Mouse (Mus musculus) hindbrain, embryonic 16.5 days (tissue): Measurements from ENCODE around the gene Bahcc1. TPM values are rescaled to one million over a fixed set of nuclear protein-coding genes. Genes with fewer than 3 reads are reported as not detected.

ENCODE experiments used
- ATAC-seq: fragments of 200-750 bp; cut with Nextera tagmentation; 2 replicates; pipeline ENCODE4 v1.8.0; 2017; ENCODE audit warnings: moderate TSS enrichment, moderate library complexity
- H3K27ac ChIP-seq: fragments of 300-500 bp; sonication (generic); 2 replicates; pipeline ENCODE4 v1.5.1; 2014; ENCODE audit warnings: low read depth, mild to moderate bottlenecking, control low read depth, low read length, moderate library complexity
- H3K27me3 ChIP-seq: fragments of 300-500 bp; sonication (generic); replicated peaks from 2 replicates; pipeline ENCODE4 v1.6.1; 2014; ENCODE audit warnings: low read length; ENCODE audit not compliant: control insufficient read depth, insufficient read depth
- H3K36me3 ChIP-seq: fragments of 300-500 bp; sonication (generic); 2 replicates; pipeline ENCODE4 v1.6.1; 2014; ENCODE audit warnings: mild to moderate bottlenecking, low read length, moderate library complexity, mixed read lengths; ENCODE audit not compliant: control insufficient read depth, insufficient read depth
- H3K4me1 ChIP-seq: fragments of 300-500 bp; sonication (generic); 2 replicates; pipeline ENCODE4 v1.6.1; 2014; ENCODE audit warnings: low read depth, low read length; ENCODE audit not compliant: control insufficient read depth, insufficient read depth
- H3K4me2 ChIP-seq: fragments of 300-500 bp; sonication (generic); 2 replicates; pipeline ENCODE4 v1.6.1; 2014; ENCODE audit warnings: mild to moderate bottlenecking, low read length, control low read depth, moderate library complexity
- H3K4me3 ChIP-seq: fragments of 300-500 bp; sonication (generic); 2 replicates; pipeline ENCODE4 v1.5.1; 2014; ENCODE audit warnings: mild to moderate bottlenecking, low read length, control low read depth, moderate library complexity
- H3K9ac ChIP-seq: fragments of 300-500 bp; sonication (generic); 2 replicates; pipeline ENCODE4 v1.6.1; 2014; ENCODE audit warnings: low read depth, mild to moderate bottlenecking, control low read depth, low read length, moderate library complexity
- H3K9me3 ChIP-seq: fragments of 300-500 bp; sonication (generic); 2 replicates; pipeline ENCODE4 v1.6.1; 2014; ENCODE audit warnings: mild to moderate bottlenecking, low read length, moderate library complexity; ENCODE audit not compliant: control insufficient read depth
- WGBS: fragments of 180-500 bp; shearing (Covaris S2); extraction: QIAGEN DNeasy Blood & Tissue Kit; methylation state at CpG from one replicate; pipeline ENCODE4 v1.1.7; 2014; 5-methylcytosine and 5-hydroxymethylcytosine counted together
- polyA plus RNA-seq: library from polyadenylated mRNA; unstranded; fragments of >200 nt; fragmentation: Nextera tagmentation; extraction: Ambion mirVana; gene quantifications from 2 replicates; pipeline ENCODE4 v1.2.1, GENCODE M21; 2015

Bahcc1 gene
- polyA plus RNA-seq, 1 experiment from 2014 or later = 7.8 TPM

DNA sequence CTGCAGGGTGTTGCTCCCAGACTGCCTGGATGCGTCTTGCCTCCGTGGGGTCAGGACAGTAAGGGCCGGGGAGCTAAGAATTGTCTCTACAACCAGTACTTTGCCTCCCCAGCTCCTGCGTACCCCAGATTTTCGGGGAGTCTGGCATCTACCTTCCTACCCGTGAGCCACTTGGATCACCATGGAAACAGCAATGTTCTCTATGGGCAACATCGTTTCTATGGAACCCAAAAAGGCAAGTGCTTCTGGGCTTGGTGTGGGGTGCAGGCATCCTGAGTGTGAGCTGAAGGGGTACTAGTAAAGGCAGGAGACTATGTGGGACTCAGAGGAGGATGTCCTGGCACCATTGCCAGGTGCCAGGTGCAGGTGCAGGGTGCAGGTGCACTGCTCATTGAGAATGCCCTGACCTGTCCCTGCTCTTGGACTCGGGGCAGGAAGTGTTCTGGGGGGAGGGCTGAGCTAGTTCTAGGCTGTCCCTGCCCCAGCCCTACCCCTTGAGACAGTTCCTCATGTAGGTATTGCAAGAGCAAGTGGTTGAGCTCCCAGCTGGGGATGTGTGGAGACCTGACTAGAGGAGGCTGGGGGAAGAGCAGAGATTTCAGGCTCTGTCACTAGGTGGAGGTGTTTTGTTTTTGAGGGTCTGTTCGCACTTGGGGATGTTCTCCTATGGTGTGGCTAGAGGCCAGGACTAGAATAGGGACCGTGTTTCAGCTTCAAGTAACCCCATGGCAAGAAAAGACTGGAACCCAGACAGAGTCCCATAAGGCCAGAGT is 35.6 kb downstream of the Bahcc1 start:
- Histone ChIP-seq H3K4me1 (peaks cover 34% of the 10 kb centered on the region), H3K9ac (no peak overlapping the region), H3K36me3 (peaks cover 9% of the 10 kb centered on the region), H3K27me3 (peaks cover 2% of the 10 kb centered on the region; the same call in 1 of the 2 replicates), H3K4me2 (no peak overlapping the region), H3K9me3 (no peaks in the 10 kb centered on the region), H3K4me3 (no peak overlapping the region), H3K27ac (0 out of 2 replicates have a peak overlapping the region, but pooled peaks have one; percentile 18)
- no peak for ATAC-seq
- WGBS = 38% methylated on average over 10 of the region's 10 CpGs

- Histone ChIP-seq H3K27ac (no peak overlapping the region), H3K27me3 (peaks cover 2% of the 10 kb centered on the region; the same call in 1 of the 2 replicates), H3K9me3 (no peaks in the 10 kb centered on the region), H3K4me3 (no peak overlapping the region), H3K9ac (no peak overlapping the region), H3K4me1 (peaks cover 28% of the 10 kb centered on the region), H3K36me3 (peaks cover 14% of the 10 kb centered on the region), H3K4me2 (no peak overlapping the region)
- whole genome bisulfite sequencing = 90% methylated on average over 3 of the region's 3 CpGs
- no peak for ATAC-seq
These were observed 36.3 kb downstream of the Bahcc1 start for GRCm38 (mm10) chr11:120269007-120269406.

- ATAC-seq = peak; percentile 40; the same call in 1 of the 2 replicates
- Histone ChIP-seq H3K4me1 (peaks cover 22% of the 10 kb centered on the region), H3K9ac (no peak overlapping the region), H3K36me3 (peaks cover 20% of the 10 kb centered on the region), H3K9me3 (no peaks in the 10 kb centered on the region), H3K4me2 (no peak overlapping the region), H3K4me3 (no peak overlapping the region), H3K27me3 (peaks cover 2% of the 10 kb centered on the region; the same call in 1 of the 2 replicates), H3K27ac (no peak overlapping the region)
- 45% methylated on average over 8 of the region's 8 CpGs for WGBS
These were observed 36.9 kb downstream of the Bahcc1 start for GRCm38 (mm10) chr11:120269498-120270104.

DNA sequence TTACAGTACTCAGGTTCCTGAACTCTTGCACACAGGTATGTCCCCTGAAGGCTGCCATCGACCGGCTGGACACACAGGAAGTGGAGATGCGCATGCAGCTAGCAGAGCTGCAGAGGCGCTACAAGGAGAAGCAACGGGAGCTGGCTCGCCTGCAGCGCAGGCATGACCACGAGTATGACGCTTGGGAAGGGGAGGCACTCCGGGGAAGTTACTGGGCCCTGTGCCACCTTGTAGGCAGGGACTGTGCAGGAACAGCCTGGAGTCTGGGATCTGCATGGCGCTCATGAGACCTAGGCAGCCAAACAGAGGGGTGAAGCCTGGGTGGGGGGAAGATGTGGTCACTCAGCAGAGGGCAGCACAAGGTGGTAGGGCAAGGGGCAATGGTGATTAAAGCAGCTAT is 46.6 kb downstream of the Bahcc1 start:
- peaks cover 23% of the 10 kb centered on the region for H3K4me1 ChIP-seq
- H3K36me3 ChIP-seq = peaks cover 39% of the 10 kb centered on the region
- 71% methylated on average over 11 of the region's 11 CpGs for WGBS
- H3K4me3 ChIP-seq = no peak overlapping the region
- 0 out of 2 replicates have a peak, but pooled peaks have one; percentile 3 for ATAC-seq
- H3K9ac ChIP-seq = no peak overlapping the region
- no peaks in the 10 kb centered on the region; the same call in 1 of the 2 replicates for H3K27me3 ChIP-seq
- H3K27ac ChIP-seq = no peak overlapping the region
- H3K4me2 ChIP-seq = no peak overlapping the region
- no peaks in the 10 kb centered on the region for H3K9me3 ChIP-seq

DNA sequence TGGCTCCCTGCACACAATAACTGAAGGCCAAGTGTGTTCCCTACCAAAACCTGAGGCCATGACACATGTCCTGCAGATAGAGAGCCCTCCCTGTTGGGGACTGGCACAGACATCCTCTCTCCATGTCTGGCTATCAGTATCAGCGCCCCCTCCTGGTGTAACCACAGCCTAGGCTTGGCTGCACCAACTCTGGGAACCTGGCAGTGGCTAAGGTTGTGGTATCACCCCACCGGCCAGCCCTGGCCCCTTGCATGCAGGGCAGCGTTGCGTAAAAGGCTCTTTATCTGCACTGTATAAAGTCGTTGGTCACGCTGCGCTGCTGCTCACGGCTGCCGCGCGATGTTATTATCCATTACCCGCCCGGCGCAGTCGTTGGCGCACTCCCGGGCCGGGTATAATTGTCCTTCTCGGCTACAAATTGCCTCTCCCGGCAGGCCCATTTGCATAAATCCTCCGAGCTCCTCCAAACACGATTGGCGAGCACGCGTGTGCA is 47.6 kb downstream of the Bahcc1 start:
- Histone ChIP-seq H3K4me1 (peaks cover 23% of the 10 kb centered on the region), H3K4me2 (0 out of 2 replicates have a peak overlapping the region, but pooled peaks have one; percentile 11), H3K9ac (no peak overlapping the region), H3K27me3 (no peaks in the 10 kb centered on the region; the same call in 1 of the 2 replicates), H3K36me3 (peaks cover 38% of the 10 kb centered on the region), H3K9me3 (no peaks in the 10 kb centered on the region), H3K27ac (peak overlapping the region; percentile 77), H3K4me3 (no peak overlapping the region)
- peak; percentile 79 for ATAC-seq
- WGBS = 15% methylated on average over 25 of the region's 25 CpGs

- 34% methylated on average over 7 of the region's 7 CpGs for WGBS
- Histone ChIP-seq H3K9ac (no peak overlapping the region; the same call in 1 of the 2 replicates), H3K9me3 (no peaks in the 10 kb centered on the region), H3K4me3 (no peak overlapping the region), H3K27ac (peak overlapping the region; percentile 77), H3K4me1 (peaks cover 23% of the 10 kb centered on the region), H3K27me3 (no peaks in the 10 kb centered on the region), H3K36me3 (peaks cover 37% of the 10 kb centered on the region), H3K4me2 (no peak overlapping the region)
- ATAC-seq = 0 out of 2 replicates have a peak, but pooled peaks have one; percentile 2
These were observed 48.0 kb downstream of the Bahcc1 start for GRCm38 (mm10) chr11:120280774-120281173.

GRCm38 (mm10) chr11:120281197-120281596 is 48.5 kb downstream of the Bahcc1 start:
- H3K4me3 ChIP-seq = no peak overlapping the region
- peaks cover 23% of the 10 kb centered on the region for H3K4me1 ChIP-seq
- H3K4me2 ChIP-seq = no peak overlapping the region
- 80% methylated on average over 3 of the region's 3 CpGs for WGBS
- no peak for ATAC-seq
- H3K27ac ChIP-seq = peak overlapping the region; percentile 77
- peaks cover 33% of the 10 kb centered on the region for H3K36me3 ChIP-seq
- no peaks in the 10 kb centered on the region for H3K27me3 ChIP-seq
- H3K9ac ChIP-seq = no peak overlapping the region
- no peaks in the 10 kb centered on the region for H3K9me3 ChIP-seq

DNA sequence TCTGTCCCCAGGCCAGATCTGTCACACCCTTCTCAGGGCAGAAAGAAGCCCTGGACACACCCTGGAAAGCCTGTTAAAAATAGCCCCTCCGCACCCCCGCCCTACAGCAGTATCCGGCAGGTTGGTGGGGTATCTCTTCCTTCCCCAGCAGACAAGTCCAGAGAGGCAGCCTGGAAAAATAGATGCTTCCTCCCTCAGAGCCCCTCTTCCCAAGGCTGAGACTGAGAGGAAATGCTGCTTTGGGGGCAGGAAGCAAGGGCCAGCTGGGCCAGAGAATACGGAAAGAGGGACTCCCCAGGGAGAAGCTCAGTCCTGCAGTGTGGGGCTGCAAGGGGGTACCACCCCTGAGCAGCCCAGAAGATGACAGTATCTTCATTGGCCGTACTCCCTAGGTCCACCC is 50.8 kb downstream of the Bahcc1 start:
- Histone ChIP-seq H3K27ac (no peak overlapping the region), H3K9me3 (no peaks in the 10 kb centered on the region), H3K4me1 (peaks cover 23% of the 10 kb centered on the region), H3K4me2 (no peak overlapping the region), H3K9ac (no peak overlapping the region), H3K36me3 (peaks cover 35% of the 10 kb centered on the region), H3K4me3 (no peak overlapping the region), H3K27me3 (no peaks in the 10 kb centered on the region)
- WGBS = 86% methylated on average over 5 of the region's 5 CpGs
- no peak for ATAC-seq

DNA sequence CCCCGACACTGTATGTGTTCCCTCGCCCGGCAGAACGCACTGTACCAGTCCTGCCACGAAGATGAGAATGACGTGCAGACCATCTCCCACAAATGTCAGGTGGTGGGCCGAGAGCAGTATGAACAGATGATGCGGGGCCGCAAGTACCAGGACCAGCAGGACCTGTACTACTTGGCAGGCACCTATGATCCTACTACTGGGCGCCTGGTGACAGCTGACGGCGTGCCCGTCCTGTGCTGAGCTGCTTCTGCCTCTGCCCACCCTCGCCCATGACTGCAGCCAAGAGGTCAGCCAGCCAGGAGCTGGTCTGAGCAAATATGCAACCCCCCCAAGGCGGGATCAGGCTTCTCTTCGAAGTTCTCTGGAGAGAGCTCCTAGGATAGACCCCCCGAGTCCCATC is 56.9 kb downstream of the Bahcc1 start:
- Histone ChIP-seq H3K27ac (no peak overlapping the region), H3K9me3 (no peaks in the 10 kb centered on the region), H3K4me2 (no peak overlapping the region), H3K4me3 (no peak overlapping the region), H3K36me3 (peaks cover 33% of the 10 kb centered on the region), H3K4me1 (peaks cover 8% of the 10 kb centered on the region), H3K27me3 (no peaks in the 10 kb centered on the region), H3K9ac (no peak overlapping the region)
- no peak for ATAC-seq
- WGBS = 93% methylated on average over 17 of the region's 17 CpGs
